Mouse (Mus musculus): ENCODE measurements around the gene Cdk13.

Cdk13 gene

GRCm38 (mm10) chr13:17762405-17762804 is 42.5 kb downstream of the Cdk13 start:
- DNase-seq (ENCODE audit: low spot score in 2 of 2), result no peak

- DNase-seq (ENCODE audit: low spot score in 2 of 2), result no peak
Observed at GRCm38 (mm10) chr13:17754997-17755396, 49.9 kb downstream of the Cdk13 start.

GRCm38 (mm10) chr13:17728798-17729197 is 76.1 kb downstream of the Cdk13 start:
- DNase-seq (ENCODE audit: low spot score in 2 of 2), result no peak

- DNase-seq (ENCODE audit: low spot score in 2 of 2), result no peak
Observed at GRCm38 (mm10) chr13:17727922-17728321, 77.0 kb downstream of the Cdk13 start.

GRCm38 (mm10) chr13:17717357-17717756 is 87.5 kb downstream of the Cdk13 start:
- DNase-seq (ENCODE audit: low spot score in 2 of 2), result no peak

GRCm38 (mm10) chr13:17708784-17709311 is 96.0 kb downstream of the Cdk13 start:
- DNase-seq (ENCODE audit: low spot score in 2 of 2), result no peak

- peak in 1 of 2 experiments; percentile 28 for DNase-seq (ENCODE audit: low spot score in 2 of 2)
Observed at GRCm38 (mm10) chr13:17705188-17705826, 99.6 kb downstream of the Cdk13 start.

- DNase-seq (ENCODE audit: low spot score in 2 of 2), result no peak
Observed at GRCm38 (mm10) chr13:17702311-17702710, 102.6 kb downstream of the Cdk13 start.

- no peak for DNase-seq (ENCODE audit: low spot score in 2 of 2)
Observed at GRCm38 (mm10) chr13:17701322-17701721, 103.6 kb downstream of the Cdk13 start.

GRCm38 (mm10) chr13:17700090-17700715 is 104.7 kb downstream of the Cdk13 start:
- no peak for DNase-seq (ENCODE audit: low spot score in 2 of 2)

GRCm38 (mm10) chr13:17695898-17696580 is 108.9 kb downstream of the Cdk13 start:
- DNase-seq (ENCODE audit: low spot score in 2 of 2), result no peak

GRCm38 (mm10) chr13:17694911-17695699 is 109.8 kb downstream of the Cdk13 start, which contains the start of the genes Mplkip and Sugct:
Gene Mplkip (plus strand): TSS chr13:17695192.
Gene Sugct (minus strand): TSS chr13:17695553.
- peak; percentile 99 for DNase-seq (ENCODE audit: low spot score in 2 of 2)

- DNase-seq (ENCODE audit: low spot score in 2 of 2), result peak; percentile 38 to 50
Observed at GRCm38 (mm10) chr13:17694414-17694813, 110.5 kb downstream of the Cdk13 start.

GRCm38 (mm10) chr13:17693816-17694215 is 111.1 kb downstream of the Cdk13 start:
- DNase-seq (ENCODE audit: low spot score in 2 of 2), result peak in 1 of 2 experiments; percentile 9

GRCm38 (mm10) chr13:17691436-17691835 is 113.5 kb downstream of the Cdk13 start:
- DNase-seq (ENCODE audit: low spot score in 2 of 2), result no peak

GRCm38 (mm10) chr13:17690686-17691085 is 114.2 kb downstream of the Cdk13 start:
- DNase-seq (ENCODE audit: low spot score in 2 of 2), result no peak

GRCm38 (mm10) chr13:17689461-17689860 is 115.4 kb downstream of the Cdk13 start:
- no peak for DNase-seq (ENCODE audit: low spot score in 2 of 2)

GRCm38 (mm10) chr13:17671122-17671521 is 133.8 kb downstream of the Cdk13 start:
- no peak for DNase-seq (ENCODE audit: low spot score in 2 of 2)

- DNase-seq (ENCODE audit: low spot score in 2 of 2), result no peak
Observed at GRCm38 (mm10) chr13:17667380-17667779, 137.5 kb downstream of the Cdk13 start.

Measured in left cerebral cortex, adult 9 months (tissue).